Mouse (Mus musculus): ENCODE data around the gene Dgkz. TPM values are rescaled to one million over a fixed set of nuclear protein-coding genes. Genes with fewer than 3 reads are reported as not detected.

Dgkz gene
- polyA plus RNA-seq, 1 experiment from 2014 or later, result 39.1 TPM

Small RNAs within 50 kb of the gene (microRNA-seq; reads per million reads assigned to microRNA genes)
- not detected for gene Mir6999

Other genes starting within 250 kb of the Dgkz start
- 21.5 and 23.2 TPM in 2 replicates for gene Ambra1, start 245.7 kb downstream of the Dgkz start, polyA plus RNA-seq (2016; fragmentation: Nextera tagmentation; extraction: Ambion mirVana)
- gene Chrm4, start 48.6 kb downstream of the Dgkz start, polyA plus RNA-seq (2016; fragmentation: Nextera tagmentation; extraction: Ambion mirVana), result 0.12 and 0.77 TPM in 2 replicates
- 1,773 and 1,865 TPM in 2 replicates for gene Mdk, start 43.6 kb downstream of the Dgkz start, polyA plus RNA-seq (2016; fragmentation: Nextera tagmentation; extraction: Ambion mirVana)
- 0.44 and 0.52 TPM in 2 replicates for gene Gm9821, start 30.2 kb downstream of the Dgkz start, polyA plus RNA-seq (2016; fragmentation: Nextera tagmentation; extraction: Ambion mirVana)
- gene Creb3l1, start 48.6 kb upstream of the Dgkz start, polyA plus RNA-seq (2016; fragmentation: Nextera tagmentation; extraction: Ambion mirVana), result 0.73 and 0.86 TPM in 2 replicates
- 38.3 and 42.7 TPM in 2 replicates for gene Phf21a, start 117.3 kb upstream of the Dgkz start, polyA plus RNA-seq (2016; fragmentation: Nextera tagmentation; extraction: Ambion mirVana)

All from forebrain, embryonic 10.5 days (tissue).